Mouse (Mus musculus): Measurements from ENCODE around the gene Kcnh1. TPM values are rescaled to one million over a fixed set of nuclear protein-coding genes. Genes with fewer than 3 reads are reported as not detected.

Gene Kcnh1
- 0.41 TPM for polyA plus RNA-seq (2014; fragmentation: Illumina TruSeq; extraction: RNeasy Lipid Tissue Mini Kit (QIAGEN cat#74804); ENCODE audit: low read depth, low replicate concordance)

GRCm38 (mm10) chr1:192190508-192191321 is at the start of gene Kcnh1:
Gene Kcnh1 (plus strand): TSS chr1:192190774.

Other genes starting within 250 kb of the Kcnh1 start
- gene Rd3, start 213.4 kb upstream of the Kcnh1 start, polyA plus RNA-seq (2014; fragmentation: Illumina TruSeq; extraction: RNeasy Lipid Tissue Mini Kit (QIAGEN cat#74804); ENCODE audit: low read depth, low replicate concordance): not detected
- 6.8 TPM for gene Traf5, start 98.2 kb upstream of the Kcnh1 start, polyA plus RNA-seq (2014; fragmentation: Illumina TruSeq; extraction: RNeasy Lipid Tissue Mini Kit (QIAGEN cat#74804); ENCODE audit: low read depth, low replicate concordance)
- gene Rcor3, start 52.7 kb upstream of the Kcnh1 start, polyA plus RNA-seq (2014; fragmentation: Illumina TruSeq; extraction: RNeasy Lipid Tissue Mini Kit (QIAGEN cat#74804); ENCODE audit: low read depth, low replicate concordance): 44.1 TPM